9 mouse cellular contexts compared by ENCODE assay signal in the genomic region with DNA sequence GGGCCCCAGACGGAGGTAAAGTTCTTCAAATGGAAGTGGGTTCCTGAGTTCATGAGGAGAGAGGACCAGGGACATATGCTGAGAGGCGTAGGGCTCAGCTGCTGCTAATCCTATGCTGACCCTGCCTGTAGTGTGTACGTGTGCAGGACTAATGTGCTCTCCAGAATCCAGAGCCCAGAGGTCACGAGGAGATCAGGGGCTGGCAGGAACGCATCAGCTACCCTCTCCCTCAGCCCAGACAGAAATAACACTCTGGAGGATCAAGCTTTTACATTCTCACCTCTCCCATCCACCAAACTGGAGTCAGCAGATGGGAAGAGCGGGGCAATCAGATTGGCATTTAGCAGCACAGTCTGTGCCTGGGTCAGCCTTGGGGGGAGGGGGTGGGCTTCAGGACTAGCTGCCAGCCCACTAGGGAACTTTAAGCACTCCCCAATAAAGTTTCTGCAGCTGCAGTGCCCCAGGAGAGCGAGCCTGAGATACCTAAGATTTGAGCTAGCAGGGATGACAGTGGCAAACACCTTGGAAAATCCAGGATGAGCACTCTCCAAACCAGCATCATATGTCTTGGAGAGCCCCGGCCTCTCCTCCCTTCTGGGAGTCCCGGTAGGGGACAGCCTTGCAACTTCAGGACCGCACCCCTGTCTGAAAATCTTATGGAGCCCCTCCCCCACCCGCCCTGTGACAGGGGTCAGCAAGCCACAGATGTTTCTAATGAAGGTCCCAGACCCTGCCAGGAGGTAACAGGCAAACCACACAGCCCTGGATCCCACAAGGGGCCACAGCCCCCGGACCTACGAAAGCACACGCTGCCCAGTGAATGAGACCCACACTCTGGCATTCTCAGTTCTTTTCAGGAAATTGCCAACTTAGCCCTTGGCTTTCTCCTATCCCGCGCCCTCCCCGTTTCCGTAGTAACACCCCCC.
A peak's percentile ranks its signal among the peaks of the same experiment; 100 is the strongest.
DNase-seq lines count a peak whose midpoint lies in the region; ATAC-seq and TF ChIP-seq lines count a peak whose summit lies in the region.
"Had no signal": no experiment of that assay in that cellular context is flagged by ENCODE, and none has a peak within 500 bp of the region (broad histone marks: within the 10 kb centered on the region; RNA-seq: fewer than 3 reads in every experiment).

No protein-coding gene starts in this region.

- WGBS in lung, embryonic 14.5 days = 26% methylated on average over 18 of the region's 18 CpGs
- 26% methylated on average over 18 of the region's 18 CpGs for WGBS in liver, embryonic 12.5 days (ENCODE audit: insufficient replicate concordance)
- 30% methylated on average over 18 of the region's 18 CpGs for WGBS in stomach, embryonic 16.5 days

- peak overlapping the region; percentile 32; the same call in 1 of the 2 replicates for H3K4me2 ChIP-seq in lung, embryonic 14.5 days
- peak overlapping the region; percentile 40 for H3K4me2 ChIP-seq in liver, embryonic 12.5 days
- H3K4me2 ChIP-seq in stomach, embryonic 16.5 days (ENCODE audit: low read depth, low read length) = peak overlapping the region; percentile 13; the same call in 1 of the 2 replicates

- no peak for DNase-seq in lung, embryonic 14.5 days
- no peak for DNase-seq in lung, postnatal 14 days
- DNase-seq in forelimb bud, embryonic 11.5 days (ENCODE audit: low read depth, low spot score) = peak; percentile 75
- DNase-seq in spleen, postnatal 36 days (ENCODE audit: low spot score in 2 of 2) = no peak
- DNase-seq in left cerebral cortex, postnatal 14 days (ENCODE audit: low spot score in 2 of 2) = no peak
- DNase-seq: cerebellum, adult 18-20 months had no signal

- H3K9ac ChIP-seq in lung, embryonic 14.5 days = peak overlapping the region; percentile 14
- H3K9ac ChIP-seq in liver, embryonic 12.5 days = no peak overlapping the region
- H3K9ac ChIP-seq in stomach, embryonic 16.5 days (ENCODE audit: low read length) = peak overlapping the region; percentile 53

- intact Hi-C loops in left cerebral cortex, postnatal 14 days (cut with DNase I) = no loop called here

- no peak for TF ChIP-seq CTCF in lung, embryonic 14.5 days (IDR thresholded peaks at IDR 0.05; ENCODE audit: low read depth)

- H3K4me3 ChIP-seq in lung, embryonic 14.5 days (ENCODE audit: low read depth, low read length) = no peak overlapping the region
- no peak overlapping the region for H3K4me3 ChIP-seq in liver, embryonic 12.5 days
- H3K4me3 ChIP-seq in stomach, embryonic 16.5 days (replicated peaks; ENCODE audit: low read length) = no peak overlapping the region

- peak; percentile 48; the same call in 1 of the 2 replicates for ATAC-seq in lung, embryonic 14.5 days (ENCODE audit: insufficient read depth)
- ATAC-seq in liver, embryonic 12.5 days = no peak
- ATAC-seq in stomach, embryonic 16.5 days (ENCODE audit: insufficient read depth, low FRiP score) = no peak
- ATAC-seq in granulocyte monocyte progenitor cell, adult 5-6 weeks (replicated peaks; ENCODE audit: poor library complexity, severe bottlenecking) = no peak

- peaks cover 26% of the 10 kb centered on the region for H3K4me1 ChIP-seq in lung, embryonic 14.5 days (ENCODE audit: insufficient read depth)
- H3K4me1 ChIP-seq in liver, embryonic 12.5 days = peaks cover 17% of the 10 kb centered on the region
- H3K4me1 ChIP-seq in stomach, embryonic 16.5 days (ENCODE audit: control insufficient read depth, insufficient read depth, low read length) = peaks cover 30% of the 10 kb centered on the region

- H3K27me3 ChIP-seq in lung, embryonic 14.5 days (ENCODE audit: insufficient read depth, low read length) = no peaks in the 10 kb centered on the region
- peaks cover 51% of the 10 kb centered on the region for H3K27me3 ChIP-seq in liver, embryonic 12.5 days (replicated peaks)
- no peaks in the 10 kb centered on the region for H3K27me3 ChIP-seq in stomach, embryonic 16.5 days (ENCODE audit: control insufficient read depth, insufficient read depth, low read length)

- no peaks in the 10 kb centered on the region for H3K36me3 ChIP-seq in lung, embryonic 14.5 days (ENCODE audit: insufficient read depth)
- H3K36me3 ChIP-seq in liver, embryonic 12.5 days = no peaks in the 10 kb centered on the region
- H3K36me3 ChIP-seq in stomach, embryonic 16.5 days (ENCODE audit: control insufficient read depth, insufficient read depth, low read length) = no peaks in the 10 kb centered on the region

- H3K27ac ChIP-seq in lung, embryonic 14.5 days (ENCODE audit: low read depth) = peak overlapping the region; percentile 70; the same call in 1 of the 2 replicates
- no peak overlapping the region for H3K27ac ChIP-seq in liver, embryonic 12.5 days
- H3K27ac ChIP-seq in stomach, embryonic 16.5 days (ENCODE audit: low read length) = peak overlapping the region; percentile 44; the same call in 1 of the 2 replicates

- H3K9me3 ChIP-seq in lung, embryonic 14.5 days (ENCODE audit: low read depth, low read length) = no peaks in the 10 kb centered on the region
- no peaks in the 10 kb centered on the region for H3K9me3 ChIP-seq in liver, embryonic 12.5 days (replicated peaks)
- H3K9me3 ChIP-seq in stomach, embryonic 16.5 days (replicated peaks; ENCODE audit: control insufficient read depth, low read length) = no peaks in the 10 kb centered on the region
